Mouse (Mus musculus) limb, embryonic 10.5 days (tissue): ENCODE data around the gene Mgll. TPM values are rescaled to one million over a fixed set of nuclear protein-coding genes. Genes with fewer than 3 reads are reported as not detected.
A peak's percentile ranks its signal among the peaks of the same experiment; 100 is the strongest.

Experiments used
- DNase-seq: peaks from one replicate; pipeline ENCODE4 v3.0.0-alpha.2; 2017; ENCODE audit warnings: low spot score
- H3K27ac ChIP-seq: fragments of 300-500 bp; sonication (generic); 2 replicates; pipeline ENCODE4 v1.5.1; 2016; ENCODE audit warnings: mild to moderate bottlenecking
- H3K27me3 ChIP-seq: fragments of 300-500 bp; sonication (generic); 2 replicates; pipeline ENCODE4 v1.6.1; 2016; ENCODE audit warnings: low read depth, mild to moderate bottlenecking; ENCODE audit not compliant: poor library complexity, severe bottlenecking
- H3K36me3 ChIP-seq: fragments of 300-500 bp; sonication (generic); 2 replicates; pipeline ENCODE4 v1.6.1; 2016; ENCODE audit warnings: mild to moderate bottlenecking, moderate library complexity
- H3K4me1 ChIP-seq: fragments of 300-500 bp; sonication (generic); 2 replicates; pipeline ENCODE4 v1.6.1; 2016
- H3K4me3 ChIP-seq: fragments of 300-500 bp; sonication (generic); 2 replicates; pipeline ENCODE4 v1.5.1; 2016; ENCODE audit warnings: mild to moderate bottlenecking, moderate library complexity
- H3K9me3 ChIP-seq: fragments of 300-500 bp; sonication (generic); replicated peaks from 2 replicates; pipeline ENCODE4 v1.6.1; 2016; ENCODE audit warnings: mild to moderate bottlenecking
- WGBS: fragments of 180-500 bp; shearing (Covaris S2); methylation state at CpG from one replicate; pipeline ENCODE4 v1.1.7; 2016; 5-methylcytosine and 5-hydroxymethylcytosine counted together
- polyA plus RNA-seq: library from polyadenylated mRNA; unstranded; fragments of >200 nt; fragmentation: Nextera tagmentation; extraction: Ambion mirVana; gene quantifications from 2 replicates; pipeline ENCODE4 v1.2.1, GENCODE M21; 2016

The Mgll gene
- polyA plus RNA-seq, 1 experiment from 2014 or later: 3.3 TPM

GRCm38 (mm10) chr6:88836178-88836819 lies 112.1 kb downstream of the Mgll start:
- H3K4me3 ChIP-seq: no peak overlapping the region
- no peak for DNase-seq
- peaks cover 43% of the 10 kb centered on the region for H3K36me3 ChIP-seq
- H3K4me1 ChIP-seq: peaks cover 20% of the 10 kb centered on the region
- H3K27me3 ChIP-seq: no peaks in the 10 kb centered on the region
- H3K27ac ChIP-seq: no peak overlapping the region
- WGBS: 92% methylated on average over 28 of the region's 28 CpGs
- no peaks in the 10 kb centered on the region for H3K9me3 ChIP-seq

DNA sequence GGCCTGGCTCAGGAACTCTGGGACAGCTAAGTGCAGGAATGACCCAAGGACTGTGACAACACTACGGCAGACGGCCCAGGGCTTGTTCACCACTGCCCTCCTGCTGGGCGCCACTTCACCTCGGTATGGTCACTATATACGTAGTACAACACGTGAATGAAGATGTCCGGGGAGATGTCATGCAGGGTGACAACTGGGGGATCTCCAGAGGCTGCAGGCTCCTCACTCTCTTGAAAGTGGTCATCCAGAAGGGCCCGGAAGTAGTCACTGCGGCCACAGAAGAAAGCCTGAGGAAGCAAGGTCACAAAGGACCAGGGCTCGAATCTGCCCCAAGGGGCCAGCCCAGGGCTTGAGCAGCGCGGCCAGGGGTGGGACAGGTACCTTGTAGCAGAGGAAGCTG lies 113.8 kb downstream of the Mgll start:
- no peak overlapping the region for H3K27ac ChIP-seq
- no peak overlapping the region for H3K4me3 ChIP-seq
- H3K36me3 ChIP-seq: peaks cover 43% of the 10 kb centered on the region
- DNase-seq: no peak
- H3K4me1 ChIP-seq: peaks cover 28% of the 10 kb centered on the region
- 91% methylated on average over 12 of the region's 12 CpGs for whole genome bisulfite sequencing
- no peaks in the 10 kb centered on the region for H3K9me3 ChIP-seq
- H3K27me3 ChIP-seq: no peaks in the 10 kb centered on the region

DNA sequence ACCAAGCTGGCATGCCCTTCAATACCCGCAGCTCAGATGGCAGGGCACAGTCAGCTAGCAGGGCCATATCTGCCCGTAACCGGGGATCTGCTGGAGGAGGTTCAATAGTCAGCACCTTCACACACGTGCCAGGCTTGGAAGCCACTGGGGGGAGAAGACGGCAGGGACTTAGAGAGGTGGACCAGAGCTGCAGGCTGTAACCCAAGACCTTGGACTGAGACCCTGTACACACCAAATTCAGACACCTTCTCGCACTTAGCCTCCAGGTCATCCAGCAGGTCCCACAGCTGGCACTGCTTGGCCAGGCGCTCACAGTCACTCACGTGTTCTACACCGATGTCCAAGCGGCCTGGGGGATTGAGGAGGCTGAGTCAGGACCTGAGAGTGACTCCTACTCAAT lies 114.4 kb downstream of the Mgll start:
- 94% methylated on average over 10 of the region's 10 CpGs for WGBS
- Histone ChIP-seq H3K4me1 (peaks cover 31% of the 10 kb centered on the region), H3K4me3 (no peak overlapping the region), H3K27me3 (no peaks in the 10 kb centered on the region), H3K27ac (no peak overlapping the region), H3K9me3 (no peaks in the 10 kb centered on the region), H3K36me3 (peaks cover 43% of the 10 kb centered on the region)
- DNase-seq: no peak

GRCm38 (mm10) chr6:88839135-88839970 lies 115.1 kb downstream of the Mgll start:
- no peak for DNase-seq
- H3K27ac ChIP-seq: no peak overlapping the region
- H3K4me1 ChIP-seq: peaks cover 29% of the 10 kb centered on the region
- 82% methylated on average over 26 of the region's 26 CpGs for WGBS
- no peak overlapping the region for H3K4me3 ChIP-seq
- peaks cover 43% of the 10 kb centered on the region for H3K36me3 ChIP-seq
- H3K9me3 ChIP-seq: no peaks in the 10 kb centered on the region
- no peaks in the 10 kb centered on the region for H3K27me3 ChIP-seq

GRCm38 (mm10) chr6:88840211-88840610 lies 116.0 kb downstream of the Mgll start:
- Histone ChIP-seq H3K9me3 (no peaks in the 10 kb centered on the region), H3K27me3 (no peaks in the 10 kb centered on the region), H3K4me1 (peaks cover 26% of the 10 kb centered on the region), H3K36me3 (peaks cover 43% of the 10 kb centered on the region), H3K27ac (no peak overlapping the region), H3K4me3 (no peak overlapping the region)
- 79% methylated on average over 3 of the region's 3 CpGs for WGBS
- no peak for DNase-seq

GRCm38 (mm10) chr6:88840791-88841513 lies 116.7 kb downstream of the Mgll start:
- peak overlapping the region; percentile 90 for H3K27ac ChIP-seq
- WGBS: 55% methylated on average over 9 of the region's 9 CpGs

GRCm38 (mm10) chr6:88841514-88841780 lies 117.2 kb downstream of the Mgll start:
- peaks cover 31% of the 10 kb centered on the region for H3K36me3 ChIP-seq
- under 1% methylated on average over 22 of the region's 22 CpGs for WGBS
- H3K4me1 ChIP-seq: peaks cover 25% of the 10 kb centered on the region
- no peaks in the 10 kb centered on the region for H3K27me3 ChIP-seq
- H3K9me3 ChIP-seq: no peaks in the 10 kb centered on the region
- DNase-seq: no peak
- H3K4me3 ChIP-seq: peak overlapping the region; percentile 85
- H3K27ac ChIP-seq: peak overlapping the region; percentile 90

More at GRCm38 (mm10) chr6:88840791-88841513, 116.7 kb downstream of the Mgll start:
- peaks cover 25% of the 10 kb centered on the region for H3K4me1 ChIP-seq
- no peak for DNase-seq
- H3K4me3 ChIP-seq: peak overlapping the region; percentile 85
- no peaks in the 10 kb centered on the region for H3K9me3 ChIP-seq
- no peaks in the 10 kb centered on the region for H3K27me3 ChIP-seq
- peaks cover 36% of the 10 kb centered on the region for H3K36me3 ChIP-seq

- H3K27me3 ChIP-seq: no peaks in the 10 kb centered on the region
- peak; percentile 97 for DNase-seq
- peak within 1 kb of the TSS; percentile 90 for H3K27ac ChIP-seq
- H3K36me3 ChIP-seq: peaks cover 26% of the 10 kb centered on the region
- H3K9me3 ChIP-seq: no peaks in the 10 kb centered on the region
- H3K4me1 ChIP-seq: peaks cover 25% of the 10 kb centered on the region
- peak within 1 kb of the TSS; percentile 85 for H3K4me3 ChIP-seq
- WGBS: under 1% methylated on average over 72 of the region's 72 CpGs
Measured at GRCm38 (mm10) chr6:88841781-88842689, 117.8 kb downstream of the Mgll start, which contains the start of gene Abtb1. Gene Abtb1, minus strand, starts transcription at chr6:88841984.

- H3K27me3 ChIP-seq: no peaks in the 10 kb centered on the region
- DNase-seq: no peak
- peak overlapping the region; percentile 85 for H3K4me3 ChIP-seq
- 2% methylated on average over 25 of the region's 32 CpGs for WGBS
- H3K4me1 ChIP-seq: peaks cover 25% of the 10 kb centered on the region
- peaks cover 20% of the 10 kb centered on the region for H3K36me3 ChIP-seq
- no peaks in the 10 kb centered on the region for H3K9me3 ChIP-seq
- H3K27ac ChIP-seq: peak overlapping the region; percentile 90
Measured at GRCm38 (mm10) chr6:88842731-88843151, 118.5 kb downstream of the Mgll start.

GRCm38 (mm10) chr6:88843241-88843640 lies 119.0 kb downstream of the Mgll start:
- H3K9me3 ChIP-seq: no peaks in the 10 kb centered on the region
- WGBS: 69% methylated on average over 7 of the region's 7 CpGs
- H3K36me3 ChIP-seq: peaks cover 15% of the 10 kb centered on the region
- H3K27ac ChIP-seq: peak overlapping the region; percentile 90; the same call in 1 of the 2 replicates
- peak overlapping the region; percentile 85 for H3K4me3 ChIP-seq
- no peak for DNase-seq
- peaks cover 25% of the 10 kb centered on the region for H3K4me1 ChIP-seq
- H3K27me3 ChIP-seq: no peaks in the 10 kb centered on the region

- Histone ChIP-seq H3K4me1 (peaks cover 25% of the 10 kb centered on the region), H3K9me3 (no peaks in the 10 kb centered on the region), H3K4me3 (no peak overlapping the region), H3K27me3 (no peaks in the 10 kb centered on the region), H3K27ac (no peak overlapping the region), H3K36me3 (peaks cover 12% of the 10 kb centered on the region)
- DNase-seq: no peak
- WGBS: 72% methylated on average over 9 of the region's 9 CpGs
Measured at GRCm38 (mm10) chr6:88843781-88844725, 119.8 kb downstream of the Mgll start.
